20 mouse cellular contexts compared by ENCODE assay signal in genomic region chr17:79995091-79995691, GRCm38 (mm10).
DNase-seq lines count a peak whose midpoint lies in the region; ATAC-seq and TF ChIP-seq lines count a peak whose summit lies in the region.
"Had no signal": no experiment of that assay in that cellular context is flagged by ENCODE, and none has a peak within 500 bp of the region (broad histone marks: within the 10 kb centered on the region; RNA-seq: fewer than 3 reads in every experiment).

No protein-coding gene starts in this region.

- CTCF ChIA-PET in Patski (lab: Charles Lee) = interaction anchor here (1.6 kb wide), 1 partner anchor 9 kb away, joined by 4 read pairs; no protein-coding TSS in a partner anchor

- no peaks in the 10 kb centered on the region for H3K36me3 ChIP-seq in heart, embryonic 11.5 days (ENCODE audit: control insufficient read depth, insufficient read depth, low read length)
- H3K36me3 ChIP-seq: embryonic facial prominence, embryonic 13.5 days; forebrain, embryonic 12.5 days; heart, embryonic 15.5 days; hindbrain, embryonic 15.5 days; liver, embryonic 13.5 days; neural tube, embryonic 12.5 days had no signal

- in situ Hi-C loops in Patski (cut with MboI; ENCODE audit: low pct_unique_long_range_greater_than_20kb) = loop anchor here (10.0 kb wide), 1 partner anchor 110 kb away; no protein-coding TSS in a partner anchor

- H3K9me3 ChIP-seq in heart, embryonic 11.5 days (replicated peaks; ENCODE audit: control insufficient read depth, low read length) = no peaks in the 10 kb centered on the region
- H3K9me3 ChIP-seq: embryonic facial prominence, embryonic 13.5 days; forebrain, embryonic 12.5 days; heart, embryonic 15.5 days; hindbrain, embryonic 15.5 days; liver, embryonic 13.5 days; neural tube, embryonic 12.5 days had no signal

- peak; percentile 17 to 41 for DNase-seq in heart, adult 9 months (ENCODE audit: low spot score in 2 of 2)
- DNase-seq in Patski (ENCODE audit: low read depth, low spot score) = no peak
- peak; percentile 85 for DNase-seq in adrenal gland, adult 8-10 months
- DNase-seq in gastrocnemius, adult 8-10 months (ENCODE audit: low spot score in 2 of 2) = peak; percentile 54 to 58
- DNase-seq in embryo, embryonic 11 days = no peak
- DNase-seq in right cerebral cortex, adult 2 months (ENCODE audit: low spot score in 2 of 2) = no peak
- DNase-seq: kidney, adult 2 months; kidney, postnatal 36 days; liver, embryonic 13.5 days had no signal

- no peaks in the 10 kb centered on the region; the same call in 1 of the 2 replicates for H3K27me3 ChIP-seq in heart, embryonic 11.5 days (ENCODE audit: control insufficient read depth, insufficient read depth, low read length)
- peaks cover 10% of the 10 kb centered on the region for H3K27me3 ChIP-seq in Patski
- H3K27me3 ChIP-seq: embryonic facial prominence, embryonic 13.5 days; forebrain, embryonic 12.5 days; heart, embryonic 15.5 days; hindbrain, embryonic 15.5 days; neural tube, embryonic 12.5 days had no signal

- no peak for TF ChIP-seq CTCF in Patski (IDR thresholded peaks at IDR 0.05)

- H3K4me3 ChIP-seq in heart, embryonic 11.5 days (ENCODE audit: low read depth, low read length) = no peak overlapping the region
- H3K4me3 ChIP-seq: embryonic facial prominence, embryonic 13.5 days; forebrain, embryonic 12.5 days; heart, embryonic 15.5 days; hindbrain, embryonic 15.5 days; liver, embryonic 13.5 days; megakaryocyte, embryonic 14.5 days; neural tube, embryonic 12.5 days had no signal

- H3K9ac ChIP-seq in heart, embryonic 11.5 days (ENCODE audit: low read depth, low read length) = no peak overlapping the region
- H3K9ac ChIP-seq: embryonic facial prominence, embryonic 13.5 days; forebrain, embryonic 12.5 days; heart, embryonic 15.5 days; hindbrain, embryonic 15.5 days; liver, embryonic 13.5 days; neural tube, embryonic 12.5 days had no signal

- no peak overlapping the region for H3K4me2 ChIP-seq in heart, embryonic 11.5 days
- H3K4me2 ChIP-seq: embryonic facial prominence, embryonic 13.5 days; forebrain, embryonic 12.5 days; heart, embryonic 15.5 days; hindbrain, embryonic 15.5 days; liver, embryonic 13.5 days; neural tube, embryonic 12.5 days had no signal

- WGBS in heart, embryonic 11.5 days (ENCODE audit: insufficient replicate concordance) = 75% methylated on average over 3 of the region's 3 CpGs

- no peak for ATAC-seq in heart, embryonic 11.5 days (replicated peaks; ENCODE audit: insufficient number of reproducible peaks, low FRiP score, low TSS enrichment)
- peak; percentile 6 for ATAC-seq in Patski
- no peak for ATAC-seq in frontal cortex, adult (ENCODE audit: low TSS enrichment)
- ATAC-seq: CD4-positive, CD25-positive, alpha-beta regulatory T cell, adult 4 months; lung, postnatal 0 days; midbrain, embryonic 16.5 days had no signal

- peaks cover 2% of the 10 kb centered on the region; the same call in 1 of the 2 replicates for H3K4me1 ChIP-seq in heart, embryonic 11.5 days (ENCODE audit: control insufficient read depth, insufficient read depth, low read length)
- H3K4me1 ChIP-seq: forebrain, embryonic 12.5 days; hindbrain, embryonic 15.5 days; liver, embryonic 13.5 days; megakaryocyte, embryonic 14.5 days; neural tube, embryonic 12.5 days had no signal

- H3K27ac ChIP-seq in heart, embryonic 11.5 days (ENCODE audit: low read depth, low read length) = no peak overlapping the region
- H3K27ac ChIP-seq: embryonic facial prominence, embryonic 13.5 days; forebrain, embryonic 12.5 days; heart, embryonic 15.5 days; hindbrain, embryonic 15.5 days; liver, embryonic 13.5 days; neural tube, embryonic 12.5 days had no signal

- POLR2A ChIA-PET in Patski (lab: Charles Lee) = interaction anchor here (0.6 kb wide), 1 partner anchor 265 kb away, joined by 3 read pairs; no protein-coding TSS in a partner anchor

Comparison
In these comparisons a context has a peak if more than half of its experiments do, and no peak if none do; other contexts are left out.
1. DNase-seq: peak in heart, adult 9 months (2 of 2), adrenal gland, adult 8-10 months (single experiment) and gastrocnemius, adult 8-10 months (2 of 2); none in Patski (single experiment), embryo, embryonic 11 days (single experiment) and right cerebral cortex, adult 2 months (0 of 2).